Mouse (Mus musculus) liver, postnatal 0 days (tissue): Measurements from ENCODE around the gene Flt1. TPM values are rescaled to one million over a fixed set of nuclear protein-coding genes. Genes with fewer than 3 reads are reported as not detected.
A peak's percentile ranks its signal among the peaks of the same experiment; 100 is the strongest.
"Not testable (repeated sequence)": the region's sequence is repeated elsewhere in the genome, so short reads cannot be mapped to it uniquely, and the experiment has no call there.

Source experiments
- ATAC-seq: fragments of 200-750 bp; cut with Nextera tagmentation; 2 replicates; pipeline ENCODE4 v1.8.0; 2017; ENCODE audit warnings: mild to moderate bottlenecking, moderate library complexity
- DNase-seq: peaks from one replicate; pipeline ENCODE4 v3.0.0-alpha.2; 2016
- H3K27ac ChIP-seq: fragments of 300-500 bp; sonication (generic); 2 replicates; pipeline ENCODE4 v1.5.1; 2014; ENCODE audit warnings: antibody characterized with exemption, moderate library complexity, mild to moderate bottlenecking, low read depth
- H3K27me3 ChIP-seq: fragments of 300-500 bp; sonication (generic); 2 replicates; pipeline ENCODE4 v1.6.1; 2014; ENCODE audit warnings: low read length, control low read depth, mixed read lengths; ENCODE audit not compliant: insufficient read depth
- H3K36me3 ChIP-seq: fragments of 300-500 bp; sonication (generic); replicated peaks from 2 replicates; pipeline ENCODE4 v1.6.1; 2014; ENCODE audit warnings: mild to moderate bottlenecking, control low read depth, low read length, moderate library complexity, mixed read lengths; ENCODE audit not compliant: insufficient read depth
- H3K4me1 ChIP-seq: fragments of 300-500 bp; sonication (generic); 2 replicates; pipeline ENCODE4 v1.6.1; 2014; ENCODE audit warnings: antibody characterized with exemption, mild to moderate bottlenecking, control low read depth; ENCODE audit not compliant: insufficient read depth
- H3K4me2 ChIP-seq: fragments of 300-500 bp; sonication (generic); 2 replicates; pipeline ENCODE4 v1.6.1; 2014; ENCODE audit warnings: low read depth, mild to moderate bottlenecking, low read length, moderate library complexity, mixed read lengths
- H3K4me3 ChIP-seq: fragments of 300-500 bp; sonication (generic); 2 replicates; pipeline ENCODE4 v1.5.1; 2014; ENCODE audit warnings: low read depth, low read length
- H3K9ac ChIP-seq: fragments of 300-500 bp; sonication (generic); replicated peaks from 2 replicates; pipeline ENCODE4 v1.6.1; 2014; ENCODE audit warnings: mild to moderate bottlenecking, moderate library complexity
- H3K9me3 ChIP-seq: fragments of 300-500 bp; sonication (generic); 2 replicates; pipeline ENCODE4 v1.6.1; 2016; ENCODE audit warnings: mild to moderate bottlenecking, control low read depth, low read length, mixed read lengths
- CTCF ChIP-seq: sonication (generic); IDR thresholded peaks from 2 replicates; pipeline ENCODE4 v1.5.1; 2016; ENCODE audit warnings: antibody characterized with exemption, low read depth
- EP300 ChIP-seq: IDR thresholded peaks from 2 replicates; pipeline ENCODE4 v1.6.1; 2016; ENCODE audit warnings: antibody characterized with exemption, low read depth, mild to moderate bottlenecking
- WGBS: fragments of 180-500 bp; shearing (Covaris S2); extraction: QIAGEN DNeasy Blood & Tissue Kit; methylation state at CpG from one replicate; pipeline ENCODE4 v1.1.7; 2014; ENCODE audit not compliant: insufficient replicate concordance; 5-methylcytosine and 5-hydroxymethylcytosine counted together
- polyA plus RNA-seq: library from polyadenylated mRNA; unstranded; fragments of >200 nt; fragmentation: Nextera tagmentation; extraction: Ambion mirVana; gene quantifications from 2 replicates; pipeline ENCODE4 v1.2.1, GENCODE M21; 2015

The Flt1 gene
- polyA plus RNA-seq, 1 experiment from 2014 or later = 2.8 TPM

GRCm38 (mm10) chr5:147618243-147618642 lies 107.6 kb downstream of the Flt1 start:
- no peaks in the 10 kb centered on the region for H3K9me3 ChIP-seq
- DNase-seq (no peak), ATAC-seq (no peak)
- H3K4me3 ChIP-seq = no peak overlapping the region
- 64% methylated on average over 10 of the region's 10 CpGs for WGBS
- no peak overlapping the region for H3K27ac ChIP-seq
- H3K36me3 ChIP-seq = no peaks in the 10 kb centered on the region
- TF ChIP-seq CTCF (no peak), EP300 (no peak)
- H3K9ac ChIP-seq = no peak overlapping the region
- H3K27me3 ChIP-seq = no peaks in the 10 kb centered on the region
- H3K4me1 ChIP-seq = 0 out of 2 replicates have a peak, but pooled peaks cover 2% of the 10 kb centered on the region
- no peak overlapping the region for H3K4me2 ChIP-seq

GRCm38 (mm10) chr5:147616450-147616849 lies 109.4 kb downstream of the Flt1 start:
- WGBS = 60% methylated on average over 3 of the region's 3 CpGs
- Histone ChIP-seq H3K9me3 (no peaks in the 10 kb centered on the region), H3K36me3 (no peaks in the 10 kb centered on the region)

GRCm38 (mm10) chr5:147614659-147615058 lies 111.2 kb downstream of the Flt1 start:
- H3K9me3 ChIP-seq = no peaks in the 10 kb centered on the region
- no peaks in the 10 kb centered on the region for H3K36me3 ChIP-seq
- 49% methylated on average over 6 of the region's 6 CpGs for WGBS
- H3K9ac ChIP-seq = no peak overlapping the region
- no peak for TF ChIP-seq EP300
- no peak for TF ChIP-seq CTCF
- no peak overlapping the region for H3K27ac ChIP-seq
- no peak for DNase-seq
- ATAC-seq = no peak
- no peak overlapping the region for H3K4me3 ChIP-seq
- H3K4me2 ChIP-seq = no peak overlapping the region
- H3K27me3 ChIP-seq = no peaks in the 10 kb centered on the region
- 0 out of 2 replicates have a peak, but pooled peaks cover 2% of the 10 kb centered on the region for H3K4me1 ChIP-seq

More at GRCm38 (mm10) chr5:147616450-147616849, 109.4 kb downstream of the Flt1 start:
- ATAC-seq (no peak), DNase-seq (no peak)
- no peak overlapping the region for H3K9ac ChIP-seq
- no peak overlapping the region for H3K27ac ChIP-seq
- H3K4me2 ChIP-seq = no peak overlapping the region
- H3K27me3 ChIP-seq = no peaks in the 10 kb centered on the region
- 0 out of 2 replicates have a peak, but pooled peaks cover 2% of the 10 kb centered on the region for H3K4me1 ChIP-seq
- TF ChIP-seq EP300 (no peak), CTCF (0 out of 2 replicates have a peak, but pooled peaks have one; percentile 8)
- no peak overlapping the region for H3K4me3 ChIP-seq

GRCm38 (mm10) chr5:147611348-147611747 lies 114.5 kb downstream of the Flt1 start:
- DNase-seq, H3K4me2 ChIP-seq, H3K9me3 ChIP-seq, H3K4me3 ChIP-seq, H3K4me1 ChIP-seq, H3K27me3 ChIP-seq, ATAC-seq, H3K36me3 ChIP-seq, H3K9ac ChIP-seq, H3K27ac ChIP-seq: not testable (repeated sequence)
- WGBS = 57% methylated on average over 3 of the region's 3 CpGs

DNA sequence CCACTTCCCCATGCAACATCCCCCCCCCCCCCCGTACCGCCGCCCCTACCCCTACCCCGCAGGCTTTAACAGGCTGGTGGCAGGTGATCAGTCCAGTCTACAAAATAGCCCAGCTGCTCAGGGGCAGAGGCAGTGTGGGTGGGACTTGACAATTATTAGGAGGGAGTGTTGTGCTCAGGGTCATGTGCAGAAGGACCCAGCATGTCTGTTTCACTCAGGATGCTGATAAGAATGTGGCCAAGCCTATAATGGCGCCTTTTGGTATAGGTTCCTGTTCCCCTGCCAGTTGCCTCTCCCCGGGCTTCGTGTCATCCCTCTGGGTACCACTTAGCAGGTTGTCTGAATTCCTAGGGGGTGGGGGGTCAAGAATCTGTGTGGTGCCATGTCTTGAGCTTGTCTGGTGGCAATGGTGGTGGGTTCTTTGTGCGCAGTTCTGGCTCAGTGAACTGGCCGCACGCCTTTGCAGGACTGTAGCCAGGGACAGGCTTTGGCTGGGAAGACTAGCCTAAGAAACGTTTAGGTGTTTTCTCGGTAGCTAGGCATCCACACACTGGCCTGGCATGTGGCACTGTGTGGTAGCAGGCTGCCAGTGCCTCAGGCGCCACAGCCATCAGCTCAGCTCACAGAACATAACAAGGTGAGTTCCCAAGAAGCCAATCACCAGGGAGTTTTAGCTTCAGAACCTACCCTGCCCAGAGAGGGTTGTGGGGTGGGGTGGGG lies 118.4 kb downstream of the Flt1 start:
- 69% methylated on average over 13 of the region's 13 CpGs for WGBS
- no peak for TF ChIP-seq CTCF
- TF ChIP-seq EP300 = no peak
- no peak for ATAC-seq

DNA sequence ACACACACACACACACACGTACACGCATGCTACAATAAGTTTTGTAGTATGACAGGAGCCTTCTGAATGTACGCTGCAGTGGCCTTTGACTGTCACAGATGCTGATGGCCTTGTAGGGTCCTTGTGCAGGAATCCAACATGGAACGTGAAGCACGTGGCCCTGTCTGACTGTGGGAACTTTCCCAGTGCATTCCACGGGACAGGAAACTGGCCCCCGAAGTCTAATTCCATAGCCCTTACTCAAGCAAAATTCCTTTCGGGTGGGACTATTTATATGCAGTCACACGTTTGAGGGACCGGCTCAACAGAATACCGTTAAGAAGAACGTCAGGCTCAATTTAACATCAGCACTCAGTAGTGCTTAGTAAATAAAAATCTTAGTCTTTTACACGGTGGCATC lies 119.1 kb downstream of the Flt1 start:
- H3K27ac ChIP-seq = no peak overlapping the region
- H3K4me3 ChIP-seq = no peak overlapping the region
- no peak overlapping the region for H3K4me2 ChIP-seq
- 76% methylated on average over 13 of the region's 13 CpGs for WGBS
- H3K9me3 ChIP-seq = no peaks in the 10 kb centered on the region
- no peak overlapping the region for H3K9ac ChIP-seq
- no peaks in the 10 kb centered on the region for H3K36me3 ChIP-seq
- ATAC-seq (no peak), DNase-seq (no peak)
- no peaks in the 10 kb centered on the region for H3K27me3 ChIP-seq
- H3K4me1 ChIP-seq = no peaks in the 10 kb centered on the region
- no peak for TF ChIP-seq EP300
- no peak for TF ChIP-seq CTCF

More for the DNA sequence above, 118.4 kb downstream of the Flt1 start:
- no peak overlapping the region for H3K27ac ChIP-seq
- DNase-seq = no peak
- no peak overlapping the region for H3K4me2 ChIP-seq
- no peaks in the 10 kb centered on the region for H3K27me3 ChIP-seq
- no peaks in the 10 kb centered on the region for H3K4me1 ChIP-seq
- no peaks in the 10 kb centered on the region for H3K9me3 ChIP-seq
- H3K4me3 ChIP-seq = no peak overlapping the region
- no peak overlapping the region for H3K9ac ChIP-seq
- H3K36me3 ChIP-seq = no peaks in the 10 kb centered on the region
